Mouse (Mus musculus) lung, postnatal 14 days (tissue): ENCODE data around the gene Notch1.

Experiments
- DNase-seq: peaks from one replicate; pipeline ENCODE4 v3.0.0; 2021

Gene Notch1

GRCm38 (mm10) chr2:26443876-26444275 lies 72.6 kb downstream of the Notch1 start:
- no peak for DNase-seq

GRCm38 (mm10) chr2:26442843-26443242 lies 73.6 kb downstream of the Notch1 start:
- no peak for DNase-seq

DNA sequence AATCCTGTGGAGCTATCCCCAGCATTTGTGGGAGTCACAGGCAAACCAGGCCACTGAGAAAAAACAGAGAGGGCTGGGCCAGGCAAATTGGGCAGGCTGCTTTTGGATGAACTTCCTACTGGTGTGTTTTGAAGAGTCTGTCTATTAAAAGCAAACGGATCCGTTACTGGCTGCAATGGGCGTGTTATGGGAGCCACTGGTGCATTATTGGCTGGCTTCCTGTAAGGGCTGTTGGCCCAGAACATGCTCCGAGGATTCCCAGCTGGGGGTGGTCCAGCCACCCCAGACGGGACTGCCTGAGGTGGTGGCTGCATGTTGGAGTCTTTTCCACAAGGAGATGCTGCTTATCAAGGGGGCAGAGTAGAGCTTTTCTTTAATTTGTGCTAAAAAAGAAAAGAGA lies 74.8 kb downstream of the Notch1 start:
- DNase-seq: no peak

- no peak for DNase-seq
Measured at GRCm38 (mm10) chr2:26441261-26441660, 75.2 kb downstream of the Notch1 start.

DNA sequence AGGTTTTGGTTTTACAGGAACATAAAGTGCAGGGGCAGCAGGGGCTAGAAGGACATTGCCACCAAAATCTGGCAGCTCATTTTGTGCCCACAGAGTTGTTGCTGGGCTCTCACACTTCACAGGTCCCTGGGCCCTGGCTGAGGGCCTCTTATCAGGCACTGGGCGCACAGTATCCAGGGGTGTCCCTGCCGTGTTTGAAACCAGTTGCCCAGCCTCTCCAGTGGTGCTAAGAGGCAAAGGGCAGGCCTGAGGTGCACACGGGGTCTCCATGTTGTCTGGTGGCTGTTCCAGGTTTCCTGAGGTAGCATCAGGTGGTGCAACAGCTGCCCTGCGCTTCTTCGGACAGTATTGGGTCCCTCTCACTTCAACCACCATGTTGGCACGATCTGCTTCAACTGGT lies 76.8 kb downstream of the Notch1 start:
- DNase-seq: no peak

GRCm38 (mm10) chr2:26438373-26438772 lies 78.1 kb downstream of the Notch1 start:
- no peak for DNase-seq

- DNase-seq: no peak
Measured at GRCm38 (mm10) chr2:26437221-26437620, 79.2 kb downstream of the Notch1 start.

DNA sequence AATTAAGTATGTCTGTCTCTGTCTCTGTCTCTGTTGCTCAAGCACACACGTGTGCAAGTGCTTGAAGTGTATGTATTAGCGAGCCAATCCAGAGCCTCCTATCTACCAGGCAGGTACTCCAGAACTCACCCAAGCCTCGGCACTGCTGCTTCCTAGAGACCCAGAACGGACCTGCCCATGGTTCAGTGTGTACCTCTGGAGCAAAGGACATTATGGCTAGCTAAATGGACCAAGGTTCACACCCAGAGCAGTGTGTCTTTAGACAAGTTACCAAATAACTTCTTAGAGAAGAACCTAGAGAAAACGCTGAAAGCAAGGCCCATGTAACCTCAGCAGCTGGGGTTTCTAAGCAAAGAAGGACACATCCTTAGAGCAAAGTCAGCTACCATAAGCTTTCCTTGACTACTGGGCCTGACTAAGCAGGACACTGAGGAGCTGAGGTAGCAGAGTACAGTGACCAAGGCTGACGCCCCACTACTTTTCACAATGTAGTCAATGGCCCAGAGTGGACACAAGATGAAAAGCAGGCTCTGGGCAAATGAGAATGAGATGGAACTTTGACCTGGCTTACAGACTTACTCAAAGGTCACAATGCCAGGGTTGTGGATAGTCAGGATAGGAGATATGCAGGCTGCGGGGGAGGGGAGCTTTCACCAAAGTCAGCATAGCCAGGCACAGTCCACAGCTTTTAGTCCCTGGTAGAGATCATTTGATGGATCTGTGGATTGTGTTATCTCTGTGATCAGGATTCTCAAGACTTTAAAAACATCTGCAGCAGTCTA lies 81.5 kb downstream of the Notch1 start:
- DNase-seq: no peak

- DNase-seq: no peak
Measured at GRCm38 (mm10) chr2:26429851-26430250, 86.6 kb downstream of the Notch1 start.

DNA sequence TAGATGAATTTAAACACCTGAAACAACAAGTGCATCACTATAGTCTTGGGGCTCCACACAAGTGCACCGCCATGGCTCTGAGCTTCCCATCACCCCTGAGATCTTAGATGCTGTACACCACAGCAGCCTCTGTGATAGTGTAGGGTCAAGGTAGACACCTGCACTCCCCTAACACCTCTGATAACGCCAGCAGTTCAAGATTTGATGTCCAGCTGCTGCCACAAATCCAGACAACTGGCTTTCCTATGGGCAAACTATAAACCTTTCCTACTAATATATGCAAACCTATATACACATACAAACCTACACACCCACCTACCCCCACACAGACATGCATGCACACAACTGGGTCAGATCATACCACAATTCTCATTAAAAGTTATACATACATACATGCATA lies 91.9 kb downstream of the Notch1 start:
- DNase-seq: no peak

DNA sequence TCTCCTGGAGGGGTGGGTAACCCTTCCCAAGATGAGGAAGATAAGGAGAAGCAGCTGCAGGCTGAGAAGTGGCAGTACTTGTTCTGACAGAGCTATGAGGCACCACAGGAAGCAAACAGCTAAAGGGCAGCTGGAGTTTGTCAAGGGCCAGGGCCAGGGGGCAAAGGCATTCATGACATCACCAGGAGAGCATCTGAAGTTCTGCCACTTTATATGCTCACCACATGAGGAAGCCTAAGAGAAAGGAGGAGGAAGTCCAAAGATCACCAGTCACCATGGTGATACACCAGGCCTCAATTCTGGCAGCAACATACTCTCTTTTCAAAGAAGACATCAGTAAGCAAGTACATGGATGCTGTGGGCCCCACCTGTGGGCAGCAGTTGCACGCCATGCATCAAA lies 93.4 kb downstream of the Notch1 start:
- DNase-seq: no peak

GRCm38 (mm10) chr2:26421969-26422368 lies 94.5 kb downstream of the Notch1 start:
- no peak for DNase-seq

GRCm38 (mm10) chr2:26418120-26418519 lies 98.3 kb downstream of the Notch1 start:
- DNase-seq: no peak

- DNase-seq: no peak
Measured at GRCm38 (mm10) chr2:26417066-26417465, 99.4 kb downstream of the Notch1 start.

GRCm38 (mm10) chr2:26410931-26411411 lies 105.5 kb downstream of the Notch1 start:
- DNase-seq: no peak

- DNase-seq: no peak
Measured at GRCm38 (mm10) chr2:26410091-26410490, 106.4 kb downstream of the Notch1 start.

GRCm38 (mm10) chr2:26409362-26409761 lies 107.1 kb downstream of the Notch1 start:
- no peak for DNase-seq

DNA sequence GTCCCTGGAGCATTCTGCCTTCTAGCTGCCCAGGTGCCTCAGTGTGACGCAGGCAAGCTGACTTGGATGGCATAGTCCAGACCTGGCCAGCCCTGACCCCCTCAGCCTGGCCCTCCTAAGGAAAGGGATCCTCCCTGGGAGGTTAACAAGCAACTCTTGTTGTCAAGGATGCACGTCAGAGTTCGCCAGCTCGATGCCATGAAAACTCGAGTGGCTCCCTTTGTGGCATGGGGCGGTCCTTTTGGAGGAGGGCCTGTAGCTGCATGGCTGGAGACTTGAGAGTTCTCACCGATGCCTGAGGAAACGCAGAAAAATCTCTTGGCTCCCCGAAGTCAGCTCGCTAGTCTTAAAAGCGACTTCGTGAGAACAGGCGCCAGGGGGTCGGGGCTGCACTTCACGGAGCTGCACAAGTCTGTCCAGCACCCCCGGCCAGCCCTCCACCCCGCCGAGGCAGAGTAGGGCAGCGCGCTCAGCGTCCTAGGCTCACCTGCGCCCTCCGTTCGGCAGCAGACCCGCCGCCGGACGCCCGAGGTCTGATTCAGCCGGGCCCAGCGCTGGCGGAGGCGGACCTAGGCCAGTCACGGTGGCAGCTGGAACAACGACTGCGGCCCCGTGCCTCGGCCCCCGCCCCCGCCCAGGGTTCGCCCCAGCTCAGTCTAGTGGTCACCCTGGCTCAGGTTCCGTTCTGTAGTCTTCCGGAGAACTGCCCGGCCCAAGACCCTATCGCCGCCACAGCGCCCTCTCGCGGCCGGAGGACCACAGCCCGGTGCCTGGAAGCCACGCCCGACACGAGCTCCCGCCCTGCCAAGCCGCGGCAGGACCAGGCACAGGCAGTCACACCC lies 107.7 kb downstream of the Notch1 start, which contains the start of gene Inpp5e:
Gene Inpp5e, minus strand, starts transcription at position 689 of the 842 bp plus-strand sequence.
- peak; percentile 99 for DNase-seq
